Mouse (Mus musculus) brain, embryonic 14.5 days (tissue): ENCODE measurements around the gene Vsir. TPM values are rescaled to one million over a fixed set of nuclear protein-coding genes. Genes with fewer than 3 reads are reported as not detected.

Experiments
- DNase-seq: peaks from one replicate; pipeline ENCODE4 v3.0.0-alpha.2; 2011; ENCODE audit warnings: low read depth
- CTCF ChIP-seq: fragments of 200-500 bp; IDR thresholded peaks from 2 replicates; pipeline ENCODE4 v1.5.1; 2012; ENCODE audit warnings: inconsistent platforms, mild to moderate bottlenecking, moderate library complexity, borderline replicate concordance; ENCODE audit not compliant: insufficient read depth, insufficient read length; ENCODE audit errors: extremely low read depth
- POLR2A ChIP-seq: fragments of 200-500 bp; IDR thresholded peaks from 2 replicates; pipeline ENCODE4 v1.6.1; 2012; ENCODE audit warnings: mild to moderate bottlenecking, inconsistent platforms, borderline replicate concordance; ENCODE audit not compliant: poor library complexity, insufficient read depth, insufficient read length, severe bottlenecking; ENCODE audit errors: extremely low read depth
- polyA plus RNA-seq: library from polyadenylated mRNA; depleted of rRNA; stranded (reverse); fragments of >200 nt; gene quantifications from 2 replicates; pipeline ENCODE4 v1.2.3, GENCODE M21; 2012

The Vsir gene
- polyA plus RNA-seq, 1 experiment = 6.9 TPM

DNA sequence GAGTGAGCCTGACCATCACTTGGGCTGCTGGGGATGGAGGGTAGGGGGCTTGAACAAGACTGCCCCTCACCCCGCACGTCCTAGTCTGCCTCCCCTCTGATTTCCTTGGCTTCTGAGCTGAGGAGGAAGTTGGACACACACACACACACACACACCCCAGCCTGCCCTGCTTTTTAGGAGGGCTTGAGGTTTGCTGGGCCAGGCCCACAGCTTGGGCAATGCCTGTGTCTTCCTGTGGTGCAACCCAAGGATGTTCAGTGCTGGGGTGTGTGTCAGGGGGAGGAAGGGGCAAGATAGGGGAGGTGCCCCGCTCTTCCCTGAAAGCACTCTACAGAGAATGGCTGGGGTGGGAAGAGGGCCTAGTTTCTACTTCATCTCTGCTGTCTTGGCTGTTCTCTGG, 2.5 kb upstream of the Vsir start:
- no peak for TF ChIP-seq POLR2A
- TF ChIP-seq CTCF = no peak

DNA sequence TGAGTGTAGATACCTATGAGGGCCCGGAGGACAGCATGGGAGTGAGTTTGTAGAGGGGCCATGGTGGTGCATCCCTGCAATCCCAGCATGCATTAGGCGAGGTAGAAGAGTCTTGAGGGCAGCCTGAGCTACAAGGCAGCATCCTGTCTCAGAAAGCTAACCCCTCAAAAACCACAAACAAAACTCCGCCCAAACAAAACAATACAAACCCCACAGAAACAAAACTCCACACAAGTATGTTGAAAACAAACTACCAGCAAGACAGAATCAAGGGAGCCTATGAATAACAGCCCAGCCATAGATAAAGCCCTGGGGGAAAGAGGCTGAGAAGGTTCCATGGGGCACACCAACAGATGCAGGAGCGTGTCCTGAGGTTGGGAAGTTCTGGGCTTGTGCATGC, 595 bp upstream of the Vsir start:
- TF ChIP-seq CTCF = no peak
- no peak for DNase-seq

More for the DNA sequence above, 2.5 kb upstream of the Vsir start:
- no peak for DNase-seq

DNA sequence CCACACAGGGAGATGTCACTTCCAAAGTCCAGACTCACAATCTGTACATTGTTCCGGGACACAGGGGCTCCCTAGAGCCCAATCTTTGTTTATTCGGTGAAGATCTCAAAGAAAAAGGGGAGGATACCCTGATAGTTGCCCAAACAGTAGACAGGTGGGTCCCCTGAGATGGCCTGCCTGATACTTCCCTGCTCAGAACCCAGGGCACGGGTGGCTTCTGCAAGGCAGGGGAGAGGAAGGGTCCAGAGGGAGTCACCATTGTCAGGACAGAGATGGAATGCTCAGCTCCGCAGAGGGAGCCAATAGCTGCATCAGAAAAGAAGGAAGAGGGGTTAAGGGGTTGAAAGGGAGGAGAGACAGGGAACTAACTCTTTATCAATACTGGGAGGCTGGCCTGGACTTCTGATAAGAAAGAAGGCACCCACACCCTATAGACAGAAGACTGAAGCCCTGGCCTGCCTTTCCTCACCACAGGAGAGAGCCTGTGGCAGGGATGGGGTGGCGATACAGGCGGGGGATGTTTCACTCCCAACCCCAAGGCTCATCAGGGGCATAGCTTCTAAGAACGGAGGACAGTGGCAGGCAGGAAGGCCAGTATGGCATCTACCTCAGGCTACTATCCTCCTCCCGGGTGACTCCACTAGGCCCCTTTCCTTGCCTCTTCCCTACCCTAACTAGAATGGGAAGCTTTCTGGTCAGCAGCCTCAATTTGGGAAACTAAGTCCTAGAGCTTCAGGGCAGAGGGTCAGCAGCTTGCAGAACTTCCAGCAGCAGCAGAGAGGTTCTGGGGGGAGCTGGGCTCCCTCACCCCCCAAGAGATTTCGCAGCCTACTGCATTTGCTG, 1.3 kb downstream of the Vsir start:
- DNase-seq = no peak
- TF ChIP-seq POLR2A (no peak), CTCF (no peak)

DNA sequence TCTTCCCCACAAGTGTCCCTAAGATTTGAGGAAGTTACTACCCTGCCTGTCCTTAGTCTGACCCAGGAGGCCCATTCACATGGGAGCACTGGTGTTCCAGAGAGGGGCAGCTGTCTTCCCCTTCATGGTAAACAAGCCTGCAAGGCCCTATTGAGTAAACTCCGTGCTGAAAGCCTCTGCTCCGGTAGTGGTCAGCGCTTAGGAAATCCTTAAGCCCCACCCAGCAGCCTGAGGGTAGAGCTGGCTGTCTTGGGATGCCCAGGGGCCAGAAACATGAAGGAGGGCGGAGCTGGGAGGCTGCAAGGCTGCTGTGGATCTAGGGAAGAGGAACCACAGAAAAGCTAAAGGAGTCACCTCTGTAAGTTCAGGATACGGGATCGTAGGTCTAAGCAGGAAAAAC, 2.4 kb downstream of the Vsir start:
- DNase-seq = no peak
- TF ChIP-seq CTCF = no peak
- TF ChIP-seq POLR2A = no peak

DNA sequence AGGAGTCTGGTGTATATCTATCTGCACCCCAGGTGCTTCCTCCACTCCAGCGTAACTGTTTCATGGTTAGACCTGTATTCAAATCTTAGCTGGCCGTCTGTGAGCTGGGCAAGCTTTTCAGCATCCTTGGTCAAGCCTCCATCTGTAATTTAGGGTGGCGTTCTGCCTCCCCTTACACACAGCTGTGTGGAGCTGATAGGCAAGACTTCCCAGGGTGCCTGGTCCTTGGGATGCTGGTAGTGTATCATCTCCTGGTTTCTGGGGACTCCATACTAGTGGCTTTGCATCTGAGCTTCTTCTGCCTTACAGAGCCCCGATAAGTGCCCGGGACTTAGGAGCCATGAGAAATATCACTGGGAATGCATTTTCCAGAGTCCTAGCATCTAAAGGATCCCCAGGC, 3.0 kb downstream of the Vsir start:
- DNase-seq = no peak
- TF ChIP-seq POLR2A = no peak

DNA sequence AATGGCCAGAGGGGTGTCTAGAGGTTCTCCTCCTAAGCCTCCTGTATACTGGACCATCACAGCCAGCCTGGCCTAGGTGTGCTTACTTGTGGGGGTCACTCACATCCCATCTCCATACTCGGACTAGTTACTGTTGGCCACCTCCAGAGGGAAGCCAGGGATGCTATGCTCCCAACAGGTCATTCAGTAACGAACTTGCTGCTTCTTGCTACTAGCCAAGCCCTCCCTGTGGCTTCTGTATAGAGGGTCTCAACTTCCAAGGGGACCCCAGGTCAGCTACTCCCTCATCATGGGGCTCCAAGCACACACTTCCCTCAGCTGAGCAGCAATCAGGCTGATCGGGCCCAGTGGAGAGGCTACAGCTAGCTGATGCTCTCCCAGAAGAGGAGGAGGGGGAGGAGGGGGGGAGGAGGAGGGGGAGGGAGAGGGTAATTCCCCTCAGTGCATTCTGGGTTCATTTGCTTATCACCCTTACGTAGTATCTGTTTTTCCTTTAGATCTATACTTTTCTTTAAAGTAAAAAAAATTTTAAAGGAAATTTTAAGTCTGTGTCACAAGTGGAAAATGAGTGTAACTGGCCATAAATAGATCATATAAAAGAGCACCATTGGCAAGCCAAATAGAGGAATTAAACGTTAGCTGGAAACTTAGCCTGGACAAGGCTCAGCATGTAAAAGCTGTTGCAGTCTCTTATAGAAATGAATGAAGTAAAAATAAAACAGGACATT, 3.6 kb downstream of the Vsir start:
- TF ChIP-seq POLR2A (no peak), CTCF (no peak)
- DNase-seq = peak; percentile 8

DNA sequence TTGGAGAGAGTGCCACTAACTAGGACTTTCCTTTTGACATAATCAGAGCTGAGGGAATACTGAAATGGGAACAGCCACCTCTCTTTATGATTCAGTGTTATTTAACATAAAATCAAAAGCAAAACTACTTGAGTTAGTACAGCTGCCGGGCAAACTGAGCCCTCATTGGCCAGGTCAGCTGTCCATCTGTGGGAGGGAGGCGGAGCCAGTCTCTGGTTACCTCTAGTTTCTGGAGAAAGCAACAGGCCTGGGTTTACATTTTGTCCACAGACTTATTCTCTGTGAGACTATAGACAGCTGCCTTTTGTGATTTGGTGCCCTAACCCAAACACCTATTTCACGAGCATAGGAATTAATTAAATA, 4.1 kb downstream of the Vsir start:
- peak; percentile 83 for DNase-seq
- TF ChIP-seq CTCF (no peak), POLR2A (no peak)

DNA sequence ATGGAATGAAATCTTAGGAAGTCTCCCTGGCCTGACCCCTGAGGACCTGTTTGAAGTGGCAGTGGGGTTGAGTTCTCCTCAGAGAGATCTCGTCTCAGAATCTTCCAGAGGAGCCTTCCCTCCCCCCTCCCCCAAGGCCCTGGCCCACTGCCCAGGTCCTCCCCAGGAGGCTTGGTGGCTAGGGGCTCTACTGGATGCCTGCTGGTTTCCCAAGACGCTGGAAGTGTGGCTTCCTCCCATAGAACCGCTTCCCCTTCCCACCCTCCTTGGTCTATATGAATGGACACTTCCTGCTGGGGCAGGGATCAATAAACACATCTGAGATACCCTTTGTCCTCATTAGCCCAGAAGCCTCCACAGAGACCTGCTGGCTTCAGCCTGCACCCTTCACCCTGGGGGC, 4.6 kb downstream of the Vsir start:
- no peak for DNase-seq
- no peak for TF ChIP-seq POLR2A
- TF ChIP-seq CTCF = no peak

DNA sequence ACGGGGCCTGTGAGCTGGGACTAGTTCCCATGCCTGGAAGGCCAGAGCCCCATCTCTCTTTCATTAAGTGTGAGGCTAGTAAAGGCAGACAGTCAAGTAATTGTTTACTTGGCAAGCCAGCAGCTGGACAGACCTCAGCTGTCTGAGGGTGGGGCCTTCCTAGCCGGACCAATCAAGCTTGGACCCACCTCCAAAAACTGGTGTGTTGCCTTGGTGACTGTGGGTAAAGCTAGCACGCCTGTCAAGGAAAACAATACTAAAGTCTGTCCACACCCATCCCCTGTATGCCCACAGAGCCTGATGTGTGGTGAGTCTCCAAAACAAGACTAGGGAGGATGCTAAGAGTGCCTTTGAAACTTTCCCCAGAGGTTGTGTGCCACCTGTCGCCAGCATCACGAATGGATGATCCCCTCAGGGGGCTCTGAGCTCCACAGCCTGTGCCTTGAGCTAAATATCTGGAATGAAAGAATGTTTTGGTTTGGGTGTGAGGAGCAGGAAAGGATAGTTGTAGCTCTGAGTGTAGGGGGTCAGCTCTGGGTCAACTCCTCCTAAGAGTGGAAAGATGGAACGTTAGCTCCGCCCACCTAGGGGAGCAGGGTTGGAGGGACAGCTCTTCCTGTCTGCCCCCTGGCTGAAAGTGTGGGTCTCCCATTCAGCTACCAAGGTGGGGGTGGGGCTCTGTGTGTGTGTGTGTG, 5.3 kb downstream of the Vsir start:
- peak; percentile 54 for DNase-seq
- TF ChIP-seq CTCF (no peak), POLR2A (no peak)

DNA sequence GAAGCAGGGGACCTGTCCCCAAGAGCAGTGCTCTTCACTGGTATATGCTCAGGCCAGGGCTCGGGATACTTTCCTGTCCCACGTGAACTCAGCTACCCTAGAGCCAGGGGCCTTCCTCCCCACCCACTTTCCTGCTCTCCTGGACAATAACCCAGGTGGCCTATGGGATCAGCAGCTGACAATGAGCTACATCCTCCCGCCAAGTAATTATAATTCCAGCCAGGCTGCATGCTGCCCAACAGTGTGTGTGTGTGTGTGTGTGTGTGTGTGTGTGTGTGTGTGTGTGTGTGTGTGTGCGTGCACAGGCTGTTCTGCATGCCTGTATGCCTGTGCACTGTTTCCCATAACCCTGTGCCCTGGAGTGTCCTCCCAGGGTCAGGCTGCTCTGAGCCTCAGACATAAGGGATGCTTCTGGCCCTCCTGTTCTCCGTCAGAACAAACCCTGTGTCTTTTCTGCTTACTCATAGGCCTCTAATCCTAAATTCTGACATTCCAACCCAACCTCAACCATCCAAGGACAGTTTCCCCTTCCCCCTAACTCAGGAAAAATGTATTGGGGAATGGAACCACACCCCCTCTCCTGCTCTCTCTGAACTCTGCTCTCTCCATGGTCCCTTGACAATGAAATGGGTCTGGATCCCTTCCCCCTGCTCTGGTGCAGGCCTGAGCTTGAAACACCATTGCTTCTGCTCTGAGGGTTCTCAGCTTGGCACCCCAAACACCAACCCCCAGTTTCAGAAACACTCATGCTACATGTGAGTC, 6.8 kb downstream of the Vsir start:
- TF ChIP-seq POLR2A (no peak), CTCF (no peak)
- DNase-seq = peak; percentile 14

DNA sequence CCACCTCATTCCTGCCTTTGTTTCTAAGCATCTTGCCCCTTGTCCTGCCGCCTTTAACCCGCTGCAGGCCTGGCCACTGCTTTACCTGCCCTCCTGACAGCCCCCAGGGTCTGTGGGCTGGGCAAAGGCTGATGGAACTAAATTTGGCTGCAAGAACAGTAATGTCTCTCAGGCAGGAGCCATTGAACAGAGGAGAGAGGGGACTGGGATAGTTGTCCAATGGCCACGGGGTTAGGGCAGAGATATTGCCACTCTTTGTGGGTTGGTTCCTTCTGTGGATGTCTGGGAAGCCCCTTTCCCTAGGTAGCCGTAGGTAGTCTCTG, 7.3 kb downstream of the Vsir start:
- no peak for DNase-seq
- TF ChIP-seq POLR2A = no peak
- TF ChIP-seq CTCF = no peak

DNA sequence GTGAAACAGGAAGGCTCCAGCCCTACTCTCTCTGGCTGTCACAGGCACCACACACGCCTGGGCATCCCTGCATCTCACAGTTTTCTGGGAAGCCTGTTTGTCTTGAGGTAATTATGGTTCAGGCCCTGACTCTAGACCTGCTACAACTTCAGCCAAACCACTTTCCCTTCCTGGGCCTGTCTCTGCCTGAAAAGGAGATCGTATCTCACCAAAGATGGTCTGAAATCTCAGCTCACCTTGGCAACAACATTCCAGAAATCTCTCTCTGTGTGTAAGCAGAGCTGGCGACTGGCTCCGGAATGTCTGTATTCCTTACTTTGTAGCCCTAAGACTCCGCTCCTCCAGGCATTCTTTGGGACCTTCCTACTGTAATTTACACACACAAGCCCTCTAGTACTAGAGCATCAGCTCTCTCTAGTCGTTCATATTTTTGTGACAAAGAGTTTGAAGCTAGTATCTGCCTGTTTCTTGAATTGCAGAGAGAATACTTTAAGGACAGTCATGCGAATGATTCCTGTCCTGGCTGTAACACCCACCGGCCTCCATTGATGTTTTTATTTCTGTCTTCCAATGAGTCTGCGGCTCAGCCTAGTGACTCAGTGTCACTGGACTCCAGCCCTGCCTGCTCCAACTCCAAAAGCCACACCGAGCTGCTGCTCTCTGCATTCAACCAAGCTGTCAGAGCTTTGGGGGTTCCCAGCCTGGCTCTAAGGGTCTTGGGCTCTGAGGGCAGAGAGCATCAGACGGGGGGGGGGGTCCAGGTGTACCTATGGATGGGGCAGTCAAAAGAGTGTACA, 8.4 kb downstream of the Vsir start:
- DNase-seq = no peak
- no peak for TF ChIP-seq POLR2A
- TF ChIP-seq CTCF = no peak

DNA sequence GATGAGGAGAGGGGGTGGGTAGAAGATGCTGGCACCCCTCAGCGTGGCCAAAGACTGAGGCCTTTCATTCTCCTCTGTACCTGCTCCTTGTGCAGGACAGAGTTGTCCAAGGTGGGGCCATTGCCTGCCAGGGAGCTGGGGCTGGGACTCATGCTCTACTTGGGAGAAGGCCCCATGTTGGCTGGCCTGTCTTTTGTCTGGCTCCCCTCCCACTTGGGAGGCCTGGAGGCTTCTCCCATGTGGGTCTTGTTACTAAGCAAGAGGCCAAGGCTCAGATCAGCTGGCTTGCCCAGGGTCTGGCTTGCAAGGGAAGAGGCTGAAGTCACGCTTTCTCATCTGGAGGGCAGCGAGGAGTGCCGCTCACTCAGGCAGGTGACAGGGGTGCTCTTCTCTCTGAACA, 10.8 kb downstream of the Vsir start:
- no peak for DNase-seq
- TF ChIP-seq POLR2A (no peak), CTCF (no peak)

DNA sequence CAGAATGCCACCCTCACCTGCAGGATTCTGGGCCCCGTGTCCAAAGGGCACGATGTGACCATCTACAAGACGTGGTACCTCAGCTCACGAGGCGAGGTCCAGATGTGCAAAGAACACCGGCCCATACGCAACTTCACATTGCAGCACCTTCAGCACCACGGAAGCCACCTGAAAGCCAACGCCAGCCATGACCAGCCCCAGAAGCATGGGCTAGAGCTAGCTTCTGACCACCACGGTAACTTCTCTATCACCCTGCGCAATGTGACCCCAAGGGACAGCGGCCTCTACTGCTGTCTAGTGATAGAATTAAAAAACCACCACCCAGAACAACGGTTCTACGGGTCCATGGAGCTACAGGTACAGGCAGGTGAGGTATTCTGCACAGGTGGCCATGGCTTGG, 11.2 kb downstream of the Vsir start:
- no peak for TF ChIP-seq CTCF
- no peak for TF ChIP-seq POLR2A
- DNase-seq = no peak
